Mouse (Mus musculus) activated CD4-positive, CD25-positive, alpha-beta regulatory T cell (primary cell): ENCODE results near the gene Cox15. TPM values are rescaled to one million over a fixed set of nuclear protein-coding genes. Genes with fewer than 3 reads are reported as not detected.

Source experiments
- polyA plus RNA-seq, 2 experiments: library from polyadenylated mRNA; unstranded; fragments of 100-300 nt; shearing (Covaris generic); gene quantifications; one replicate each; pipeline ENCODE4 v1.2.1; 2017

Cox15 gene
- polyA plus RNA-seq: 10 to 100 TPM; 22.0 to 23.5 TPM

DNA sequence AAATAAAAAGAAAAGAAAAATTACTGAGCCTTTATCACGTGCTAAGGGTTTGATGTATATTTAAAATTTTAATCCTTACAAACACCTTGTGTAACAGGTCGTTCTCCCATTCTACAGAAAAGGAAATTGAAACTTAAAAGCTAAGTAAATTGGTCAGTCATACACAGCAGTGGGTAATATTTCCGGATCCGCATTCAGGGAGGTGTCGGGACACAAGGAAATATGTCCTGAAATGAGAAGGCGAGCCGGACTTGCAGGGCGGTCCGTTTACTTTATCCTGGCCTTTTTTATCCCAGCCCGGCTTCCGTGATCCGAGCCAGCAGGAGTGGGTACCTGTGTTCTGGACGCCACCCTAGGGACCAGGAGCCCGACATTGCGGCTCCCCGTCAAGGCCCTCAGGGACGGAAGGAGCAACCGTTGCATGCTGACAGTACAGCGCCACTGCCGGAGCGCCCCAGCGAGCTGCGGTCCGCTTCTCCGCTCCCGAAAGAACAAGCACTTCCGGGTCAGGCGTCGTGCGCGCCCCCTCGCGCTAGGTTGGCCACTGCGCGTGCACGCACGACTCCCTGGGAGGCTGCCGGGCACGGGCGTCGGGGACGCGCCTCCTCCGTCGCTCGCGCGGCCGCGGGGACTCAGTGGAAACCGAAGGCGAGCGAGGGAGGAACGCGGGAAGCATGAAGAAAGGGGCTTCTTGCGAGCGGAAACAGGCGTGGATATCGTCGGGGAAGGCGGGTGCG lies at the start of gene Cox15, which contains the start of gene Cutc:
Gene Cox15 (minus strand): TSS at position 512 of the 737 bp plus-strand sequence.
Gene Cutc (plus strand): TSS at position 508 of the 737 bp plus-strand sequence.

GRCm38 (mm10) chr19:43781980-43782379 lies 29.2 kb upstream of the Cox15 start, which contains the start of gene Abcc2:
Gene Abcc2, plus strand, starts transcription at chr19:43782192.

GRCm38 (mm10) chr19:43689419-43690246 lies 63.2 kb downstream of the Cox15 start, which contains the start of gene Entpd7:
Gene Entpd7, plus strand, starts transcription at chr19:43689672.

Other genes starting within 250 kb of the Cox15 start
- 10 to 100 TPM; 49.2 to 49.9 TPM for gene Got1, start 228.4 kb downstream of the Cox15 start, polyA plus RNA-seq
- gene Nkx2-3, start 140.7 kb downstream of the Cox15 start, polyA plus RNA-seq: not detected
- 10 to 100 TPM; 24.6 to 34.9 TPM for gene Slc25a28, start 78.1 kb downstream of the Cox15 start, polyA plus RNA-seq
- gene Entpd7, start 63.3 kb downstream of the Cox15 start, polyA plus RNA-seq: 1 to 10 TPM; 1.3 to 4.8 TPM
- 10 to 100 TPM; 11.1 to 14.6 TPM for gene Cutc, start within 50 bp of the Cox15 start, polyA plus RNA-seq
- under 1 TPM; 0.06 to 0.53 TPM for gene Abcc2, start 29.2 kb upstream of the Cox15 start, polyA plus RNA-seq
- 1 to 10 TPM; 4.0 to 5.5 TPM for gene Dnmbp, start 187.2 kb upstream of the Cox15 start, polyA plus RNA-seq
- not detected for gene Cpn1, start 233.6 kb upstream of the Cox15 start, polyA plus RNA-seq